Mouse (Mus musculus): ENCODE data around the gene Aqp3. TPM values are rescaled to one million over a fixed set of nuclear protein-coding genes. Genes with fewer than 3 reads are reported as not detected.

The Aqp3 gene
- polyA plus RNA-seq, 1 experiment from 2014 or later: 0.24 TPM

DNA sequence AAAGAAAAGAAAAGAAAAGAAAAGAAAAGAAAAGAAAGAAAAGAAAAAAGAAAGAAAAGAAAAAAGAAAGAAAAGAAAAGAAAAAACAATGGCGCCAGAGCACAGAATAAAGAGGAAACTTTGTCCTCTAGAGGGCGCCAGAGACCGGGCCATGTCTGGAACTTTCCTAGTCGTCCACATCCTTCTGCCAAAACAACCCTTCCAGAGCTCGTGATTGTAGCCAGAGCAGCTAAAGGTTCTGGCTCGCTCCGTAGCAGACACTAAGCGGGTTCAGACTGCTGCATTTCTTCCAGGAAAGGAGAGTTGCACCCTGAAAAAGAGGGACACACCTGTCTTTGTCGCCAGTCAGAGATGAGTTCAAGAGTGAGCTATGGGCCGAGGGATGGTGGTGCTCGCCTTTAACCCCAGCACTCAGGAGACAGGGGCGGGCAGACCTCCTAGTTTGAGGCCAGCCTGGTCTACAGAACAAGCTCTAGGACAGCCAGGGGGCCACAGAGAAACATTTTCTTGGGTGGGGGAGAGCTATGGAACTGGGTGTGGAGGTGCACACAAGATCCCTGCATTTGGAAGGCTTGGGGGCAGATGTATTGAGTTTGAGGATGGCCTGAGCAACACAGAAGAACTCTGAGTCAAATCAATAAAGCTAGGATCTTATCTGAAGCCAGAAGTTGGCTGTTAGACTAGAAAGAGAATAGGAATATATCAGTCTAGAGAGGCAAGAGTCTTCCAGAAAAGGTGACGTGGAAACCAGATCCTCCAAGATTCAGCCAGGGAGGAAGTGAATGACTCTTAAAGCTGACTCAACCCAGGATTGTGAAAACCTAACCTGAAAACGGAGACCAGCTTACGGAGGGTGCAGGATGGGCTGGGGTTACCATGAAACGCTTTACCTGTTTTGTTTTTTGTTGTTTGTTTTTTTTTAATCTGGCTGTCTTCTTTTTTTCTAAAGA is 47.0 kb downstream of the Aqp3 start:
- Histone ChIP-seq H3K27me3 (ENCODE audit: insufficient read depth, low read length) (no peaks in the 10 kb centered on the region), H3K36me3 (ENCODE audit: insufficient read depth) (no peaks in the 10 kb centered on the region), H3K4me1 (ENCODE audit: insufficient read depth) (peaks cover 8% of the 10 kb centered on the region; the same call in 1 of the 2 replicates), H3K27ac (ENCODE audit: low read depth) (no peak overlapping the region), H3K4me2 (peak overlapping the region; percentile 43), H3K9me3 (ENCODE audit: low read depth, low read length) (no peaks in the 10 kb centered on the region), H3K9ac (peak overlapping the region; percentile 21; the same call in 1 of the 2 replicates), H3K4me3 (ENCODE audit: low read depth, low read length) (no peak overlapping the region)
- DNase-seq (peak; percentile 98), ATAC-seq (ENCODE audit: insufficient read depth) (peak; percentile 68)
- 30% methylated on average over 16 of the region's 16 CpGs for WGBS
- TF ChIP-seq CTCF (IDR thresholded peaks at IDR 0.05; ENCODE audit: low read depth): peak; percentile 89

- Histone ChIP-seq H3K9me3 (ENCODE audit: low read depth, low read length) (no peaks in the 10 kb centered on the region), H3K4me3 (ENCODE audit: low read depth, low read length) (no peak overlapping the region), H3K36me3 (ENCODE audit: insufficient read depth) (no peaks in the 10 kb centered on the region), H3K27ac (ENCODE audit: low read depth) (no peak overlapping the region), H3K27me3 (ENCODE audit: insufficient read depth, low read length) (no peaks in the 10 kb centered on the region), H3K4me2 (no peak overlapping the region), H3K9ac (no peak overlapping the region), H3K4me1 (ENCODE audit: insufficient read depth) (no peaks in the 10 kb centered on the region)
- WGBS: 43% methylated on average over 2 of the region's 2 CpGs
- no peak for TF ChIP-seq CTCF (IDR thresholded peaks at IDR 0.05; ENCODE audit: low read depth)
- DNase-seq: no peak
- no peak for ATAC-seq (ENCODE audit: insufficient read depth)
These were observed 49.1 kb downstream of the Aqp3 start for GRCm38 (mm10) chr4:41048926-41049325.

DNA sequence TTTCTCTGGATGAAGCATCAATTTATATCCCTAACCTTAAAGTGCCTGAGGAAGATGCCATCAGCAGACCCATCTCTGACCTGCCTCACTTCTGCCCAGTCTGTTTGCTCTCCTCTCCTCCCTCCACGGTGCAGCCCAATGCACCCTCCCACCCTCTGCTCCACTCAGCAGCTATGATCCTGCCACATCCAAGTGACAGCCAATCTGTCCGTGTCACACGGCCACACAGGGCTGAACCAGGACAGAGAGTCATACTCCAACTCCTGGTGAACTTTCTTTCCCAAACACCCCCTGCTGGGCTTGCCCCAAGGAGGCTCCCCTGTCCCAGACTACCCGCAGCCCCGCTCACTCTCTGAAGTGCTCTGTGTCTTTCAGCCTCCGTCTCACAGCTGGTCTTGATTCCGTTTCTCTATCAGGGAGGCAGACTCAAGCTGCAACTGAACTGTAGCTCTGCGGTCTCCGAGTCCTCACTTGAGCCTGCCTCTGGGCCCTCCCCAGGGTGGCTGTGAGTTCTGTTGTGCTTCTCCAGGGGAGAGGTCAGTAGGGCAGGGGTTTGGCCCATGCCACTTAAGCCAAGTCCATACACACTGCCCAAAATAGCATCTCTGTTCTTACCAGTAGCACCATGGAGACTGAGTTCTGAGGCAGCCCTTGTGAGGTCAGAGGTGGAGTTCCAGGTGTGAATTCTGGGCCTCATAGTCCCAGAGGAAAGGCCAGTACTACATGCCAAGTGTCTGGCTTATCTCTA is 50.3 kb downstream of the Aqp3 start, which contains the start of gene Aqp7:
Gene Aqp7, minus strand, starts transcription at position 616 of the 748 bp plus-strand sequence.
- H3K4me2 ChIP-seq: no peak within 1 kb of the TSS
- no peaks in the 10 kb centered on the region for H3K36me3 ChIP-seq (ENCODE audit: insufficient read depth)
- no peak for DNase-seq
- H3K27me3 ChIP-seq (ENCODE audit: insufficient read depth, low read length): no peaks in the 10 kb centered on the region
- no peaks in the 10 kb centered on the region for H3K4me1 ChIP-seq (ENCODE audit: insufficient read depth)
- no peaks in the 10 kb centered on the region for H3K9me3 ChIP-seq (ENCODE audit: low read depth, low read length)
- no peak within 1 kb of the TSS for H3K27ac ChIP-seq (ENCODE audit: low read depth)
- WGBS: 20% methylated on average over 9 of the region's 9 CpGs
- no peak within 1 kb of the TSS for H3K4me3 ChIP-seq (ENCODE audit: low read depth, low read length)
- no peak for ATAC-seq (ENCODE audit: insufficient read depth)
- no peak within 1 kb of the TSS for H3K9ac ChIP-seq
- no peak for TF ChIP-seq CTCF (IDR thresholded peaks at IDR 0.05; ENCODE audit: low read depth)

DNA sequence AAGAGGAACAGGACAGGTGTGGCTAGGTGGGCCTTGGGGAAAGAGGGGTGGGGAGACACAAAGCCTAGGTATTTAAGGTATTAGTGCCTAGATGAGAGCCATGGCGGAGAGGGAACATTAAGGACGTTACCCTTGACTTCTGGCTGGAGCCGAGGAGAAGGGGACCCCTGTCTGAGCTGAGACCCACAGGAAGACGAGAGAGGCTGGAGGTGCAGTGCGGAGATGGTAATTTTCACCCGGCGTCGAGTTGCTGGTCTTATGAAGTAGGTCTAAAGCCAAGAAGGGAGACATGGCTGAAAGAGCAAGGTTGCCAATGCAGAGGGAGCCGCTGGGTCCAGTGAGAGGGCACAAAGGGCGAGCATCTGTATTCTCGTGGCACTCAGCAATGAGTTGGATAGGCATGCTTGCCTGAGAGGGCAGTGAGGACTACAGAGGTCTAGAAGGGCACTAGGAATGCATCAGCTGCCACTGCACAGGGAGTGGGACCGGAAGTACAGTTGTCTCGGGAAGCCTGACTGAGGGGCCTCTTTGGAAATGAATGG is 51.7 kb downstream of the Aqp3 start:
- no peak overlapping the region for H3K27ac ChIP-seq (ENCODE audit: low read depth)
- ATAC-seq (ENCODE audit: insufficient read depth) (no peak), DNase-seq (no peak)
- no peaks in the 10 kb centered on the region for H3K4me1 ChIP-seq (ENCODE audit: insufficient read depth)
- no peak for TF ChIP-seq CTCF (IDR thresholded peaks at IDR 0.05; ENCODE audit: low read depth)
- H3K36me3 ChIP-seq (ENCODE audit: insufficient read depth): no peaks in the 10 kb centered on the region
- H3K27me3 ChIP-seq (ENCODE audit: insufficient read depth, low read length): no peaks in the 10 kb centered on the region
- 75% methylated on average over 13 of the region's 13 CpGs for WGBS
- H3K4me2 ChIP-seq: no peak overlapping the region
- no peak overlapping the region for H3K4me3 ChIP-seq (ENCODE audit: low read depth, low read length)
- no peaks in the 10 kb centered on the region for H3K9me3 ChIP-seq (ENCODE audit: low read depth, low read length)
- no peak overlapping the region for H3K9ac ChIP-seq

- Histone ChIP-seq H3K4me2 (no peak overlapping the region), H3K9me3 (ENCODE audit: low read depth, low read length) (no peaks in the 10 kb centered on the region)
- DNase-seq: no peak
These were observed 52.7 kb downstream of the Aqp3 start for GRCm38 (mm10) chr4:41045288-41045687.

DNA sequence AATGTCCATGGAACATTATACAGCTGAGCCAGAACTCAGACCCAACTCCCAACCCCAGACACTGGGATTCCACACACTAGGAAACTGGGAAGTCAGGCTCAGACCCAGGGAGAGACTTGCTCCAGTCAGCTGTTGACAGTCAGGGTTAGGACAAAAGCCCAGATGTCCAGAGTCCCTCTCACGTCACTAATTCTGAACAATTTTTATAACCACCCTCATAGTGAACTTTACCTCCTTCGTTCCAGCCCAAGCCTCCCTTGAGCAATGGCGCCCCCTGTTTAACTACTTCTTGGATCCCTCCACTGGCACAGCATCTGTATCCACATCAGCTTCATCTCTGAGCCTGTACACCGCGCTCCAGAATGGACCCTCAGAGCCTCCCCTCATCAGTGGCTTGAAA is 54.0 kb downstream of the Aqp3 start:
- Histone ChIP-seq H3K36me3 (ENCODE audit: insufficient read depth) (no peaks in the 10 kb centered on the region), H3K9ac (no peak overlapping the region), H3K4me3 (ENCODE audit: low read depth, low read length) (no peak overlapping the region), H3K4me1 (ENCODE audit: insufficient read depth) (no peaks in the 10 kb centered on the region), H3K27me3 (ENCODE audit: insufficient read depth, low read length) (no peaks in the 10 kb centered on the region), H3K27ac (ENCODE audit: low read depth) (no peak overlapping the region), H3K4me2 (no peak overlapping the region), H3K9me3 (ENCODE audit: low read depth, low read length) (no peaks in the 10 kb centered on the region)
- 0 out of 2 replicates have a peak, but pooled peaks have one; percentile 14 for TF ChIP-seq CTCF (IDR thresholded peaks at IDR 0.05; ENCODE audit: low read depth)
- ATAC-seq (ENCODE audit: insufficient read depth): no peak
- DNase-seq: no peak
- 80% methylated on average over 5 of the region's 5 CpGs for WGBS

More at GRCm38 (mm10) chr4:41045288-41045687, 52.7 kb downstream of the Aqp3 start:
- Histone ChIP-seq H3K27ac (ENCODE audit: low read depth) (no peak overlapping the region), H3K4me3 (ENCODE audit: low read depth, low read length) (no peak overlapping the region), H3K4me1 (ENCODE audit: insufficient read depth) (no peaks in the 10 kb centered on the region), H3K9ac (no peak overlapping the region), H3K36me3 (ENCODE audit: insufficient read depth) (no peaks in the 10 kb centered on the region), H3K27me3 (ENCODE audit: insufficient read depth, low read length) (no peaks in the 10 kb centered on the region)
- 71% methylated on average over 3 of the region's 3 CpGs for WGBS
- TF ChIP-seq CTCF (IDR thresholded peaks at IDR 0.05; ENCODE audit: low read depth): no peak
- ATAC-seq (ENCODE audit: insufficient read depth): no peak

All from lung, embryonic 14.5 days (tissue).